Mouse (Mus musculus): Measurements from ENCODE around the gene Rtl9. TPM values are rescaled to one million over a fixed set of nuclear protein-coding genes. Genes with fewer than 3 reads are reported as not detected.

Rtl9 gene
- total RNA-seq (2023) = not detected

DNA sequence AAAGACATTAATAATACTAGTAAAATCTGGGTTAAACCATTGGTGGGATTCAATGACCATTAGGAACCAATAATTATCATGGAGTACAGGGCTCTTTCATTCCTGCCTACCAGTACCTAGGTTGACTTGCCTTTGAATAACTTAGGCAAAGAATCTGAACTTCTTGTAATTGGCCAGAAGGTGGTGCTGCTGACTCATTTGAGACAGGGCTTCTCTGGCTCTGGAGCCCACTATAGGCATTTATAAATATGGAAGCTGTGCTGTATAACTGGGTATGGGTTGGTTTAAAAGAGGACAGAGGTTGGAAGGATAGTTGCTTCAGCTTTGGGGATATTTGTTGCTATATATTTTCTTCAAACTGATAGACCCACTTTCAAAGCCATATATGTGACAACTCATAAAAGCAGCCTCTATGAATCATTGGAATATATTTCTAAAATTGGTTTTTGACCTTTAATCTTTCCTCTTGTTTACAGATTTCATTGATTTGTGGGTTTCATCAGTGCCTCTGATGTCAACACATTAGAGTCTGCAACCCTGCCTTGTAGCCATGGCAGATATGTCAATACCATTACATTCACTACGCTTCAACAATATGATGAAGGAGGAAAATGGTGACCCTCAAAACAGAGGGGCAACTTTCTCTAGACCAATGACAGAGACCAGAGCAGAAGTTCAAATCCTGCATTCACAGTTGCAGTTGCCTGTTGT, at the start of gene Rtl9:
Gene Rtl9 (plus strand): TSS at position 551 of the 711 bp plus-strand sequence.

Other genes with a start within 250 kb of the Rtl9 start
- gene Ammecr1, start 132.9 kb upstream of the Rtl9 start, total RNA-seq (2023) = 8.3 TPM

Measured in CD4-positive naive resting alpha-beta T cell, adult 76 days (primary cell).